Mouse (Mus musculus) heart, embryonic 14.5 days (tissue): Measurements from ENCODE around the gene Slc25a43. TPM values are rescaled to one million over a fixed set of nuclear protein-coding genes. Genes with fewer than 3 reads are reported as not detected.

Source experiments
- ATAC-seq: fragments of 200-750 bp; cut with Nextera tagmentation; 2 replicates; pipeline ENCODE4 v1.8.0; 2017; ENCODE audit warnings: low read depth, moderate TSS enrichment; ENCODE audit not compliant: insufficient number of reproducible peaks, insufficient read depth, low FRiP score
- H3K27ac ChIP-seq, 2 experiments: fragments of 200-500 bp in 1 of 2; fragments of 300-500 bp in 1 of 2; sonication (generic) in 1 of 2; replicated peaks in 1 of 2; 2 replicates each; pipeline ENCODE4 v1.5.1; 2012 to 2014; ENCODE audit warnings: low read depth in 2 of 2, low read length in 2 of 2, control low read depth in 1 of 2, mild to moderate bottlenecking in 1 of 2, mixed read lengths in 1 of 2; ENCODE audit not compliant: control insufficient read depth in 1 of 2, insufficient read depth in 1 of 2
- H3K27me3 ChIP-seq: fragments of 300-500 bp; sonication (generic); 2 replicates; pipeline ENCODE4 v1.6.1; 2014; ENCODE audit warnings: mild to moderate bottlenecking, low read length, control low read depth; ENCODE audit not compliant: control insufficient read depth, insufficient read depth
- H3K36me3 ChIP-seq: fragments of 300-500 bp; sonication (generic); 2 replicates; pipeline ENCODE4 v1.6.1; 2014; ENCODE audit warnings: mild to moderate bottlenecking, control low read depth, low read length, mixed read lengths; ENCODE audit not compliant: control insufficient read depth, insufficient read depth
- H3K4me1 ChIP-seq, 2 experiments: fragments of 200-500 bp in 1 of 2; fragments of 300-500 bp in 1 of 2; sonication (generic) in 1 of 2; 2 replicates each; pipeline ENCODE4 v1.6.1; 2012 to 2014; ENCODE audit warnings: low read length in 2 of 2, control low read depth in 1 of 2, mixed read lengths in 1 of 2; ENCODE audit not compliant: control insufficient read depth in 2 of 2, insufficient read depth in 2 of 2
- H3K4me2 ChIP-seq: fragments of 300-500 bp; sonication (generic); 2 replicates; pipeline ENCODE4 v1.6.1; 2014; ENCODE audit warnings: mild to moderate bottlenecking, low read length
- H3K4me3 ChIP-seq, 2 experiments: fragments of 200-500 bp in 1 of 2; fragments of 300-500 bp in 1 of 2; sonication (generic) in 1 of 2; 2 replicates each; pipeline ENCODE4 v1.5.1; 2012 to 2014; ENCODE audit warnings: low read length in 2 of 2, mild to moderate bottlenecking in 2 of 2, control low read depth in 1 of 2, low read depth in 1 of 2, moderate library complexity in 1 of 2; ENCODE audit not compliant: control insufficient read depth in 1 of 2, insufficient read depth in 1 of 2
- H3K9ac ChIP-seq: fragments of 300-500 bp; sonication (generic); 2 replicates; pipeline ENCODE4 v1.6.1; 2014; ENCODE audit warnings: mild to moderate bottlenecking, low read length
- H3K9me3 ChIP-seq: fragments of 300-500 bp; sonication (generic); 2 replicates; pipeline ENCODE4 v1.6.1; 2016; ENCODE audit warnings: low read length, control low read depth; ENCODE audit not compliant: control insufficient read depth
- WGBS: fragments of 180-500 bp; shearing (Covaris S2); extraction: QIAGEN DNeasy Blood & Tissue Kit; methylation state at CpG from one replicate; pipeline ENCODE4 v1.1.7; 2014; 5-methylcytosine and 5-hydroxymethylcytosine counted together
- polyA plus RNA-seq: library from polyadenylated mRNA; unstranded; fragments of >200 nt; fragmentation: Nextera tagmentation; extraction: Ambion mirVana; gene quantifications from 2 replicates; pipeline ENCODE4 v1.2.1, GENCODE M21; 2014

Gene Slc25a43
- polyA plus RNA-seq, 1 experiment from 2014 or later = 3.8 TPM

DNA sequence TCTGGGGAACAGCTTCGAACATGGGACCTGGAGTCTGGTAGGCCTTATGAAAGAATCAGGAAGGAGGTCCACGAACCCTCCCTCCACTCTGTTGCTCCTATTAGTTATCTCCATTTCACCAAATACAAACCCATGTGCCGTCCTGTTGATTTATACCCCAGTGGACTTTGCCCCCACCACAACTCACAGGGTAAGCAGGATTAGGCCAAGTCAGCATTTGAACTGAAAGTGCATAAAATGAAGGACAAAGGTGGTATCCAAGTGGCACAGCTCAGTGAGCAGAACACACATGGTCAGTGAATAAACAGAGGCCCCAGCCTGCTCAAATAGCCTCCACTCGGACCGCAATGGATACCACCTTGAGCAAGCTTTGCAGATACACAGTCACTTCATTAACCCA is 18.8 kb downstream of the Slc25a43 start:
- Histone ChIP-seq H3K4me2 (no peak overlapping the region), H3K9ac (no peak overlapping the region), H3K36me3 (no peaks in the 10 kb centered on the region), H3K4me3 (no peak overlapping the region), H3K4me1 (no peaks in the 10 kb centered on the region), H3K27ac (no peak overlapping the region), H3K27me3 (no peaks in the 10 kb centered on the region), H3K9me3 (no peaks in the 10 kb centered on the region)
- ATAC-seq = no peak
- WGBS = 82% methylated on average over 5 of the region's 5 CpGs

GRCm38 (mm10) chrX:36762894-36763293 is 19.4 kb downstream of the Slc25a43 start:
- H3K4me2 ChIP-seq = no peak overlapping the region
- H3K9ac ChIP-seq = no peak overlapping the region
- H3K27me3 ChIP-seq = no peaks in the 10 kb centered on the region
- no peaks in the 10 kb centered on the region for H3K4me1 ChIP-seq
- 58% methylated on average over 4 of the region's 4 CpGs for WGBS
- H3K27ac ChIP-seq = no peak overlapping the region
- no peak for ATAC-seq
- no peaks in the 10 kb centered on the region for H3K9me3 ChIP-seq
- no peaks in the 10 kb centered on the region for H3K36me3 ChIP-seq
- H3K4me3 ChIP-seq = no peak overlapping the region

GRCm38 (mm10) chrX:36763298-36763933 is 20.0 kb downstream of the Slc25a43 start:
- no peak overlapping the region for H3K27ac ChIP-seq
- ATAC-seq = no peak
- no peaks in the 10 kb centered on the region for H3K9me3 ChIP-seq
- H3K36me3 ChIP-seq = no peaks in the 10 kb centered on the region
- H3K9ac ChIP-seq = no peak overlapping the region
- H3K4me3 ChIP-seq = no peak overlapping the region
- H3K27me3 ChIP-seq = no peaks in the 10 kb centered on the region
- 55% methylated on average over 11 of the region's 11 CpGs for WGBS
- no peaks in the 10 kb centered on the region for H3K4me1 ChIP-seq
- no peak overlapping the region for H3K4me2 ChIP-seq

GRCm38 (mm10) chrX:36763934-36764317 is 20.5 kb downstream of the Slc25a43 start:
- Histone ChIP-seq H3K9me3 (no peaks in the 10 kb centered on the region), H3K36me3 (no peaks in the 10 kb centered on the region), H3K4me1 (no peaks in the 10 kb centered on the region), H3K4me3 (no peak overlapping the region), H3K9ac (no peak overlapping the region), H3K4me2 (no peak overlapping the region), H3K27me3 (no peaks in the 10 kb centered on the region), H3K27ac (no peak overlapping the region)
- WGBS = 48% methylated on average over 2 of the region's 2 CpGs
- ATAC-seq = no peak

DNA sequence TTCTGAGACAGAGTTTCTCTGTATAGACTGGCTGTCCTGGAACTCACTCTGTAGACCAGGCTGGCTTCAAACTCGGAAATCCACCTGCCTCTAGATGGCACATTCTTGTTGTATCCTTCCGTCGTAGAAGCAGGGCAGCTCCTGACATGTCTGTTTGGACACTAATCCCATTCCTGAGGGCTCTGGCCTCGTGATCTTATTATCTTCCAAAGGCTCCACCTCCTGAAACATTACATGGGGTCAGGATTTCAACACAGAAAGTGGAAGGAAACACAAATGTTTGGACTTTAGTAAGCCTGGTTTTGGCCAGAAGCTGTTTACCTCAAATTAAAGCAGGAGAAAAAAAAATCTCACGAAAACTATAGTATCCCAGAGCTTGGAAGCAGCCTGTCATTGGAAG is 23.9 kb downstream of the Slc25a43 start:
- Histone ChIP-seq H3K27ac (no peak overlapping the region), H3K9me3 (no peaks in the 10 kb centered on the region), H3K9ac (no peak overlapping the region), H3K4me1 (no peaks in the 10 kb centered on the region), H3K4me3 (no peak overlapping the region), H3K4me2 (no peak overlapping the region), H3K27me3 (no peaks in the 10 kb centered on the region), H3K36me3 (no peaks in the 10 kb centered on the region)
- no peak for ATAC-seq
- WGBS = 55% methylated on average over 5 of the region's 5 CpGs

DNA sequence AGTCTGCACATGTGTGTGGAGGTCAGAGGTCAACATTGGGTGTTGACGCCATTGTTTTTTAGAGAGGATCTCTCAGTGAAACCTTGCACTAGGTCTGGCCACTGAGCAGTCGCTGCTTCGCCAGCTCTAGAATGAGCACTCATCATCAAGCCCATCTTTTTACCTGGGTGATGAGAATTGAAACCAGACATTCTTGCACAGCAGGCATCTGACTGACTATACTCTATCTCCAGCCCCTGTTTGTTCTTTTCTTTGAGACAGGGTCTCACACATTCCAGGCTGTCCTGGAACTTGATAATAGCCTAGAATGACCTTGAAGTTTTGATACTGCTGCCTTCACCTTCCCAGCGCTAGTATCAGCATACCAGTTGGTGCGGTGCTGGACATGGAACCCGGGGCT is 29.1 kb downstream of the Slc25a43 start:
- H3K9ac ChIP-seq = no peak overlapping the region
- H3K27ac ChIP-seq = no peak overlapping the region
- WGBS = 70% methylated on average over 6 of the region's 6 CpGs
- H3K4me1 ChIP-seq = no peaks in the 10 kb centered on the region; a peak in 1 of 4 replicates
- H3K9me3 ChIP-seq = no peaks in the 10 kb centered on the region
- H3K27me3 ChIP-seq = no peaks in the 10 kb centered on the region
- H3K36me3 ChIP-seq = no peaks in the 10 kb centered on the region
- H3K4me3 ChIP-seq = no peak overlapping the region
- no peak for ATAC-seq
- no peak overlapping the region for H3K4me2 ChIP-seq

DNA sequence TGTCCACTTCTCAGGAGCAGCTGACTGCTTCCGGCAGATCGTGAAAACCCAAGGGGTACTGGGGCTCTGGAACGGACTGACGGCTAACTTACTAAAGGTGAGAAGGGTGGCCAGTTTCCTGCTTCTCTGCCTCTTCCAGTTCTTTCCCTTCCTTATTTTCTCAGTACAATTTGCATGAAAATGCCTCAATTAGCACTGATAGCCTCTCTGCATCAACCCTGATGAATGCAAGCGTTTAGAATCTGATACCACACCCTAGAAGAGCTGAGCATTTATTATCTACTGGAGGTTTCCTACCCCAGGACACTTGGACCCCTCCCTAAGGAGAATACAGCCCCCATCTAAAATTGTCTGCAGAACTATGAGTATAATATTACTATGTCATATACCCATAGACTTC is 32.1 kb downstream of the Slc25a43 start:
- 73% methylated on average over 5 of the region's 5 CpGs for WGBS
- H3K9me3 ChIP-seq = no peaks in the 10 kb centered on the region
- no peak overlapping the region for H3K9ac ChIP-seq
- H3K36me3 ChIP-seq = no peaks in the 10 kb centered on the region
- no peaks in the 10 kb centered on the region for H3K27me3 ChIP-seq
- no peaks in the 10 kb centered on the region; a peak in 1 of 4 replicates for H3K4me1 ChIP-seq
- H3K27ac ChIP-seq = no peak overlapping the region
- no peak for ATAC-seq
- H3K4me2 ChIP-seq = no peak overlapping the region
- H3K4me3 ChIP-seq = no peak overlapping the region

DNA sequence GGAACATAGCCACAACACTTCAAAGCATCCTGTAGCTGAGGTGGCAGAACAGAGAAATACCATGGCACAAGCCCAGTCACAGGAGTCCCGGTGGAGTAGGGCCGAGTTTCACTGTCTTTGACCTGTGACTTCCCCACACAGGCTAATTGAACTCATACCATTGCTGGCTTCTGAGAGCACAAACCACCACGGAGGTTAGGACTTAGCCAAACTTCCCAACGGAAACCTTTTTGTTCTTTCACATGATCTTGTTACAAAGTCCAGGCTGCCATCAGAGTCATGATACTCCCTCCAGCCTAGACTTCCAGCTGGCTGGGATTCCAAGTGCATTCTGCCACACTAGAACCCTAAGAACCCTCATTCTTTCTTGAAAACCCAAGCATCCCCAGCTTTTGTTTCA is 34.2 kb downstream of the Slc25a43 start:
- H3K27ac ChIP-seq = no peak overlapping the region
- no peak overlapping the region for H3K4me3 ChIP-seq
- WGBS = 65% methylated on average over 4 of the region's 4 CpGs
- H3K4me2 ChIP-seq = no peak overlapping the region
- H3K9ac ChIP-seq = no peak overlapping the region
- no peaks in the 10 kb centered on the region for H3K36me3 ChIP-seq
- no peak for ATAC-seq
- H3K4me1 ChIP-seq = no peaks in the 10 kb centered on the region
- H3K27me3 ChIP-seq = no peaks in the 10 kb centered on the region
- no peaks in the 10 kb centered on the region for H3K9me3 ChIP-seq
